Mouse (Mus musculus) splenic B cell, adult 2 months (primary cell): ENCODE measurements around the gene Gnas.
"Not testable (repeated sequence)": the region's sequence is repeated elsewhere in the genome, so short reads cannot be mapped to it uniquely, and the experiment has no call there.

Experiments used
- DNase-seq: peaks from one replicate; pipeline ENCODE4 v3.0.0-alpha.2; 2011; ENCODE audit warnings: low read depth, low spot score
- H3K27me3 ChIP-seq: 2 replicates; pipeline ENCODE4 v1.6.1; 2012; ENCODE audit warnings: mild to moderate bottlenecking, low read length, moderate library complexity, mixed read lengths; ENCODE audit not compliant: control insufficient read depth, poor library complexity, insufficient read depth, severe bottlenecking
- H3K36me3 ChIP-seq: 2 replicates; pipeline ENCODE4 v1.6.1; 2012; ENCODE audit warnings: mild to moderate bottlenecking, low read length, moderate library complexity, mixed read lengths; ENCODE audit not compliant: control insufficient read depth, poor library complexity, insufficient read depth, severe bottlenecking

Gene Gnas

DNA sequence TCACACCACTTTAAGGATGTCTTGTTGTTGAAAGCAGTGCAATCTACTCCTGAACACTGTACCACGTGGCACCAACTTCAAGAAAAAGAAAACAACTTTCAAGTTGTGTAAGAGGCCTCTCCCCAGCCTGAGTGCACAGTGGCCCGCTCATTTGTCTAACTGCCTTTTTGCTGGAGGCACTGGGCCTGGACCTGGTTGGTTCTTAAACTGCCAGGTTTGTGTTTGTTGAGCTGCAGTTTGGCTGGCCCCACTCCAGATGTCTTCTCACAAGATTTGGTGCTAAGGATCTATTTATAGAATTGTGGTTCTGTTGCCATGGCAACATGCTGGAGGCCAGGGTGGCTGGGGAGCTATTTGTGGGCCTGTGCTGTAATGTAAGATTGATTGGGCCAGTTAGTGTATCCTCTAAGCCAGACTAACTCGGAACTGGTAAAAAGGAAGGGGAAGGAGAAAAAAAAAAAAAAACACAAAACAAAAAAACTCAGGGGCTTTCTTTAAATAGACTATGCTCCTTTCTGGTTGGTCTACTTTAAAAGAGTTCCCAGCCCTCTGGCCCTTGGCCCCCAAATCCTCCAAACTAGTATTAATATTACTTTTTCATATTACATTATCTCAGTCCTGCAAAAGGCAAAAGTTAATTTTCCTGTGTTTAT is 60.0 kb downstream of the Gnas start:
- peak; percentile 90 for DNase-seq
- H3K27me3 ChIP-seq: no peaks in the 10 kb centered on the region

DNA sequence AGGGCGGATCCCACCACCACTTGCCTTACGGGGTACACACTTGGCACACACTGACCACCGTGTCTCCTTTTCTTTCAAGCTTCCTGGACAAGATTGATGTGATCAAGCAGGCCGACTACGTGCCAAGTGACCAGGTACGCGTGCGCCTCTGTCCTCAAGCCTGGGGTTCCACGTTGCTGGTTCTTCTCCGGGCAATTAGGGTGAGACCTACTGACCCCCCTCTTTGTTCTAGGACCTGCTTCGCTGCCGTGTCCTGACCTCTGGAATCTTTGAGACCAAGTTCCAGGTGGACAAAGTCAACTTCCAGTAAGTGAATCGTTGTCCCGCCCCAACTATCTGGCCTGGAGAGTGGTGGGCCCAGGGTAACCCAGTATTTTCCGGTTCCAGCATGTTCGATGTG is 60.9 kb downstream of the Gnas start:
- H3K36me3 ChIP-seq: peaks cover 25% of the 10 kb centered on the region
- DNase-seq: no peak
- H3K27me3 ChIP-seq: no peaks in the 10 kb centered on the region

More for the DNA sequence above, 60.0 kb downstream of the Gnas start:
- H3K36me3 ChIP-seq: peaks cover 29% of the 10 kb centered on the region

- peaks cover 25% of the 10 kb centered on the region for H3K36me3 ChIP-seq
- DNase-seq: no peak
- H3K27me3 ChIP-seq: no peaks in the 10 kb centered on the region
These were observed 62.5 kb downstream of the Gnas start, which contains the start of gene Gm20721 for GRCm38 (mm10) chr2:174346612-174346998. TSS of gene Gm20721 (minus strand) at chr2:174346712.

GRCm38 (mm10) chr2:174346999-174347668 is 63.0 kb downstream of the Gnas start:
- peaks cover 22% of the 10 kb centered on the region for H3K36me3 ChIP-seq
- not testable (repeated sequence) for DNase-seq, H3K27me3 ChIP-seq

DNA sequence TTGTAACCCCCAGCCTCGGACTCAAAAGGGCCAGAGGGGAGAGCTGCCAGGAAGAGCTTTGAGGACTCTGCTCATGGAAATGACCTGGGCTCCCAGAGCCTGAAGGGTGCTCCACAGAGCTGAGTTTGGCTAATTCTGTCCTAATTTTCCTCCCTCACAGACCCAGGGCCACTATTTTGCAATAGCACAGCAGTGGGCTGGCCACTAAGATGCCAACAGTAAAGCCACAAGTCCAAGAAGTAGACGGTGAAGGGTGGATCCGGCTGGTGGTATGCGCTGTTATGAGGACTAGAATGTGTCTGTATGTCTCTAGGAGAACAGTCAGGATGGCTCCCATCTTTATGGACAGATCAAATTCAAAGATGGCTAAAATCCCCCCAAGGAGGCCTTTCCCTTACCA is 74.4 kb downstream of the Gnas start:
- H3K36me3 ChIP-seq: no peaks in the 10 kb centered on the region
- no peak for DNase-seq
- H3K27me3 ChIP-seq: no peaks in the 10 kb centered on the region

- DNase-seq: no peak
- Histone ChIP-seq H3K36me3 (no peaks in the 10 kb centered on the region), H3K27me3 (no peaks in the 10 kb centered on the region)
These were observed 75.5 kb downstream of the Gnas start for GRCm38 (mm10) chr2:174359656-174360055.

DNA sequence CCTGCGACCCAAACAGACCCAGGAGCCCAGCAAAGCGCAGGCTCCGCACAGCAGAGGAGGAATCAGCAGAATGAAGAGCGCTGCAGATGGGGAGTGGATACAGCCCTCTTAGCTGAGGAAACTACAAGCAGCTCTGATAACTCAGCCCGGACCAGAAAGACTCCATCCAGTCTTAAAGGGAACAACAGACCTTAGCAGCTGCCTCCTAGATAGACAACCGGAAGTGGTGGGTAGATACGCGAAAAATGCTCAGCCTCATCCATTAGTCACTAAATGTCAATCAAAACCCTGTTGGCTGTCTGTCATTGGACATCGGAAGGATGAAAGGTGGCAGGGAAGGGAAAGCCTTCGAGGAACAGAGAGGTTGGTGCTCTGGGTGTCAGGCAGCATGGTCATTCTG is 82.5 kb downstream of the Gnas start:
- no peak for DNase-seq
- no peaks in the 10 kb centered on the region for H3K27me3 ChIP-seq
- H3K36me3 ChIP-seq: no peaks in the 10 kb centered on the region

- H3K27me3 ChIP-seq: no peaks in the 10 kb centered on the region
- no peak for DNase-seq
- H3K36me3 ChIP-seq: no peaks in the 10 kb centered on the region
These were observed 96.9 kb downstream of the Gnas start for GRCm38 (mm10) chr2:174381021-174381420.

- no peak for DNase-seq
- no peaks in the 10 kb centered on the region; the same call in 1 of the 2 replicates for H3K27me3 ChIP-seq
- no peaks in the 10 kb centered on the region for H3K36me3 ChIP-seq
These were observed 107.8 kb downstream of the Gnas start for GRCm38 (mm10) chr2:174391936-174392335.

DNA sequence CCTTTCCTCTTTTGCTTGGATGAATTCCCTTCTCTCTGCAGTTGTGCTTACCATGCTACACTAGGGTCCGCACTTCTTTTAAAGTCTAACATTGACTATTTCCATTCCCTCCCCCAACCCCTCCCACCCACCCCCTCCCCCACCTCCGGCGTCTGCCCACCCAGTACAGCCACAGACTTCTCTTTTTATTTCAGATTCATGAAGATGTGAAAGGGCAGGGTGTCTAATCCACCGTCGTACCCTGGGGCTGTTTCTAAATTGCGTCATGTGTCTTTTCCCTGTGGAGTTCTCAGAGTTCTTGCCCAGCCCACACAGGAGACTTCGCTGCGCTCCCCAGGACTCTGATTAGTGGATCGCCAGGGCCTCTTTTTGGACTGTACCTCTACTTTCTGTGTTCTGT is 108.4 kb downstream of the Gnas start:
- Histone ChIP-seq H3K36me3 (no peaks in the 10 kb centered on the region), H3K27me3 (no peaks in the 10 kb centered on the region; the same call in 1 of the 2 replicates)
- DNase-seq: no peak

GRCm38 (mm10) chr2:174393383-174393782 is 109.3 kb downstream of the Gnas start:
- no peaks in the 10 kb centered on the region; the same call in 1 of the 2 replicates for H3K27me3 ChIP-seq
- DNase-seq: no peak
- no peaks in the 10 kb centered on the region for H3K36me3 ChIP-seq
